Mouse (Mus musculus) testis, postnatal 14 days (tissue): ENCODE data around the gene Il16.
A peak's percentile ranks its signal among the peaks of the same experiment; 100 is the strongest.

Experiments
- DNase-seq: peaks from one replicate; pipeline ENCODE4 v3.0.0; 2021; ENCODE audit warnings: low spot score

The Il16 gene

DNA sequence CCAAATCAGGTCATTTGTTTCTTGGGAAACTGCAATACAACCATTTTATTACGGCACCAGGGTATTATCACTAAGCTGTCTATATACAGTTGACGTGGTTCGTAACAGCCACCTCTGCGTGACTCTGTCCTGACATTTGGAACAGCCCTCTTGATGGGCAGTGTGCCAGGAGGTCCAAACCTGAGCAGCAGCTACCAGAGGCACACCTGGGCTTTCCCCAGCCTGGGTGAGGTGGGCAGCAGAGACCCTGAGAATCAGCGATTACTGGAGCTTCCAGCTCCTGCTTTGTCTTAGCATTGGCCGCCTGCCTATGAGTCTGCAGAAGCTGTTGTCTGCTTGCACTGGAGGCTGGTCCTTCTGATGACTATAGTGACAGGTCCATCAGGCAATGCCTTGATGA, 101.9 kb downstream of the Il16 start:
- DNase-seq: no peak

DNA sequence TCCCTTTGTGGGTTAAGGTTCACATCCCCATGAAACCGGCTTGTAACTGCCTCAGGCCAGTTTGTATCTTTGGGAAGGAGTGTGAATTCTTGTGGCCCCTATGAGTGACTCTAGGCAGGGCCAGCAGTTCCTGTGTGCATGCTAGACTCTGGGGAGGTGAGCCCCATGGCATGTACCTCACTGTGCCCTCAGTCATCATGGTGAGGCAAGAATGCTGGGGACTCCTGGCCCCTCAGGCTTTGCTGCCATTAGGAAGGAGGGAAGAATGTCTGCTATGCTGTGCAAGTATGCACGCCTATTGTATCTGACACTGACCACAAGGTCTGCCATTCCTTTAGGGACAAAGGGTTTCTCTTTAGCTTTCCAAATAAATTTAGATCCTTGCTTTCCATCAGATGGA, 104.4 kb downstream of the Il16 start:
- no peak for DNase-seq

DNA sequence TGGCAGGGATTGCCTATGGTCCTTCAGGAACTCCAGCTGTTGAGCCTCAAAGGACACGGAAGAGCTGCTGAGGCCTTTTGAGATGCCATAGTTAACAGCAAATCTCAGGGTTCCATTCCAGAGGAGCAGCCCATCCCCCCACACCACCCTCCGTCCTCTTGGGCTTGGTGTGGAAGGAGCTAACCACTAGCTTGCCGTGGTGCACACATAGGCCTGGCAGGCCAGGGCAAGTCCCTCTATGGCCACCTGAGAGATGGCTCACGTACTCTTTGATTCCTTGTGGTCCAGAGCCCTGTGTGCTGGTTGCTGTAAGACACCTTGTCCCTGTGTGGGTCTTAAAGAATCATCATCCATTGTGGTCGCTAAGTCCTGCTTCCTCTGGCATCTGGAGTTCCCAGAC, 104.9 kb downstream of the Il16 start:
- DNase-seq: no peak

DNA sequence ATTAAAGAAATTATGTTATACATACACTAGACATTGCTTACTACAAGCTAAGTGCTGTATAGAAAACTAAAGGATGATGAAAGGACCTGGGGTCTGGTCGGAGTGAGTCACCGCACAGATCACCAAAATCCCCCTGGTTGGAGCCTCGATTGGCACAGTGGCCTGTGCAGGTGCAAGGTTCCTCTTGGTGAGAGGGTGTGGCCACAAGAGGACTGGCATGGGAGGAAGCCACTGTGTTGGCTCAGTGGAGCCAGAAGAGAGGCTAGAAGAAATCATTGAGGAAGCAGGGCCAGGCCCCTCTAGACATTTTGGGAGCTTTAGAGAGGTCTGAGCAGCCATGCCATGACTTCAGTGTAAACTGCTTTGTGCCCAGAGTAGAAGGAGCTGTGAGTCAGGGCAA, 106.4 kb downstream of the Il16 start:
- no peak for DNase-seq

DNA sequence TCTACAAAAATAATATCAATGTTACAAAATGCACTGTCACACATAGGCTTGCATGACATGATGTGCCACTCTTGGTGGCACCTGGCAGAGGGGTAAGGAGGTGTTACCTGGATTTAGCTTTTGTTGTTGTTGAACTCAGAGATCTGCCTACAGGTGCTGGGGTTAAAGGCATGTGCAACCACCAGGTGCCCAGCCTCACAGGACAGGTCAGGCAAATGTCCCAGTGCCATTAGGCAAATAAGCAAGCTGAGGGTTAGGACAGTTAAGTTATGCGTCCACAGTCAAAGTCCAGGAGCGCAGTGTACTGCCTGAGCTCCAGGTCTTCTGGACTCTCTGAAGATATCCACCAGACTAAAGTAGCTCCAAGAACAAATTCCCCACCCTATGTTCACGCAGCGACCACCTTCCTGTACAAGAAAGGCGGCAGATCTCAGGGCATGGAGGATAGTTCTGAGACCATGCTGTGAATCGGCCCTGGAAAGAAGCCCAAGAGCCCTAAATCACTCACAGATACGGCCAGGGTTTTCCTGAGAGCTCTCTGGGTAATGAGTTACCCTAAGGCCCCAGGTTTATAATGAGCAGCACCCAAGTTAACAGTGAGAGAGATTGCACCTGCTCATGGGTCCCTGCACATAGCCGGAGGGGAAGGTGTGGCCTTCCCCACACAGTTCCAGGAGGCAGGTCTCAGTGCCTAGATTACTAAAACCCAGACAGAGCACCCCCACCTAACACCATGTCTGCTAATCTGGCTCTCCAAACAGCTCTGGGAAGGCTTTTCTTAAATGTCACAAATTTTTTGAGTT, 107.5 kb downstream of the Il16 start:
- DNase-seq: no peak

DNA sequence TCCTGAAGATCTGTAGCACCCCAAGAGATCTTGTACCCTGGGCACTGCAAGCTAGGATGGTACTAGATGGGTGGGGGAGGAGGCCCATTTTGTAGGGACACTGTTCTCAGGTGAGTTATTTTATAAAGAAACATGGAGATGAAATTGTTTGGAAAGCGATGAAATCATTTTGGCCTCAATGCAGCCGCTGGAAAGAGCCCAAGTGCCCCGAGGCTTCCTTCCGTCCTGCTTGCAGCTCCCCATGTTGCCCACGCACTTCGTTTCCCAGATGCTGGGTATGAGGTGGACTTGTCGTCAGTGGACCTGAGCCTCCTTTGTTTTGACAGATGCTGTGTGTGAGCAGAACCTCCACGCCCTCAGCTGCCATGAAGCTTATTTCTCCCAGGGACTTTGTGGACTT, 109.1 kb downstream of the Il16 start:
- DNase-seq: no peak

DNA sequence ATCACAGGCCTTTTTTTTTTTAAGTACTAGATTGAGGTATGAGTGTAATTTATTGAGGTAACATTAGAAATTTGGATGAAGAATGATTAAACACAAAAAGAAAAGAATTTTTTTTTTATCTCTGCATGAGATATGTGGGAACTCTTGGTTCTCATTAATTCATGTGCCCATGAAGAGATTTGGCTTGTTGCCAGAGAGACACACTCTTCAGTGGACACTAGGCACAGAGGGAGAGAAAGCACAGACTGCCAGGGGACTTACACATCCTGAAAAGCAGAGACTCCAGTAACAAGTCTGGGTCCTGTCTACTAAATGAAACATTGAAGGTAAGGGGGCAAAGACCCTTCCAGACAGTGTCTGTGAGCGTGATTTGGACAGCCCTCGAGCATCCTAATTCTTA, 109.8 kb downstream of the Il16 start:
- no peak for DNase-seq

DNA sequence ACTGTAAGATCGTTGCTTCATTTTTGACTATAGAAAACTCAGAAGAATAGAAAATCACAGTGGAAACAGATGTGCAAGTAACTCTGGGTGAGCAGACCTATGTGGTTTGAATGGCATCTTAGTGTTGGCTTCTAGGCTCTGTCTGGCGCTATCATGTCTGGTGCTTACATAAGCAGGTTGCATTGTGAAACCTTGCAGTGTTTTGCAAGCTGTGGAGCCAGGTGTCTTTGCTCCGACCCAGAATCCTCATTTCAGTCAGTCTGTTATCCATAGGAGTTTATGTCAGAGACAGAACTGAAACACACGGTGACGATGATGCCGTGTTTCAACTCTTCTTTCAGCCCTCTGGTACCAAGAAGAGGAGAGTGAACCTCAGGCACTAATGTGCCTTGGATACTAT, 111.7 kb downstream of the Il16 start:
- DNase-seq: no peak

DNA sequence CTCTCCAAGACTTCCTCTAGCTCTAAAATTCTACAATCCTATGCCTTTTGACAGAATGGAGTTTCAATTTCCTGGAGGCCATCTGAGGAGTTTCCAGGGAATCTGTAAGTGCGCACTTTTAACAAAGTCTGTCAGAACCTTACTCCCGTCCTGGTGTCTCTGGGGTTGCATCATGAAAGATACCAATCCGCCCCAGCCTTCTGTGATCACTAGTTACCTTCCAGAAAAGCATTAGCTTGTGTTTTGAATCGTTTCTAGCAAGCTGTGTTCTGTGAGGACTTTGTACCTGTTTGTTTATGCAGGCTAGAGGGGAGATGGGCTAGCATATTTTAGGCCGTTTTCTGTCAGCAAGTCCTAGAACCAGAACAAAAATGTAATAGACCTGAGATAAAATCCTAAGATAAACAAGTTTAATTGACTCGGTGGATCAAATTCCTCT, 112.8 kb downstream of the Il16 start:
- DNase-seq: no peak

DNA sequence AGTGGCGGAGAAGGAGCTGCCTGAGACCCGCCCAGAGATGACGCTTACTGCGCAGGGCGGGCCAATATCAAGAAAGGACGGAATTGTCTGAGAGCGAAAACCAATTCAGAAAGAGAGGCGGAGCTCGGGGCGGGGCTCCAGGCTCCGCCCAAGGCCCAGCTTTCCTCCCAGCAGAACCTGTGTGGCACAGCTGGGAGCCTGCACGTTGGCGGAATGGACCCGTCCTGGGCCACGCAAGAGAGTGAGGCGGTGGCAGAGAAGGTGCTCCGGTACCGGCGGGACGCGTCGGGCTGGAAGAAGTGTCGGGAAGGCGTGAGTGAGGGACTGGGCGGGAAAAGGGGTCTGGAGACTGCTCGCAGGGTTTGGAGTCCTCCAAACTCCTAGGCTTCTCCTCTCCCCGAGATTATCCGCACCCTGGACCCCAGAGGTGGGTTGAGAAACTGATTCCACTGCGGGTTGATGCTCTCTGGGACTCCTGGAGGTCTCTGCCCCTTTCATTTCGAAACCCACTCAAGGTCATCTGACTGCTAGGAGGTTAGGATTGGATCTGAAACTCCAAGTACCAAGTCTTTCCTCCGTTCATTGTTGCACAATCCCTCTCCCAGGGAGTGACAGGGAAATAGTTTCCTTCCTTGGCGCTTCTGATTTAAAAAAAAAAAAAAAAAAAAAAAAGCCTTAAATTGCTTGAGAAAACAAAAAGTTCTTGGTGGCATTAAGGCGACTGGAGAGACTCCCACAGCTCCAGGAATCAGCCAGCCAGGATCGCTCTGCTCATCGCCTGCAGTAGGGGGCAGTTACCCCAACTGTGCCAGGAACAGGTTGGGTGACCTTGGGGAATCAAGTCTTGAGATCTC, 113.5 kb downstream of the Il16 start, which contains the start of gene Stard5:
Gene Stard5, plus strand, starts transcription at position 132 of the 854 bp plus-strand sequence.
- peak; percentile 86 for DNase-seq

DNA sequence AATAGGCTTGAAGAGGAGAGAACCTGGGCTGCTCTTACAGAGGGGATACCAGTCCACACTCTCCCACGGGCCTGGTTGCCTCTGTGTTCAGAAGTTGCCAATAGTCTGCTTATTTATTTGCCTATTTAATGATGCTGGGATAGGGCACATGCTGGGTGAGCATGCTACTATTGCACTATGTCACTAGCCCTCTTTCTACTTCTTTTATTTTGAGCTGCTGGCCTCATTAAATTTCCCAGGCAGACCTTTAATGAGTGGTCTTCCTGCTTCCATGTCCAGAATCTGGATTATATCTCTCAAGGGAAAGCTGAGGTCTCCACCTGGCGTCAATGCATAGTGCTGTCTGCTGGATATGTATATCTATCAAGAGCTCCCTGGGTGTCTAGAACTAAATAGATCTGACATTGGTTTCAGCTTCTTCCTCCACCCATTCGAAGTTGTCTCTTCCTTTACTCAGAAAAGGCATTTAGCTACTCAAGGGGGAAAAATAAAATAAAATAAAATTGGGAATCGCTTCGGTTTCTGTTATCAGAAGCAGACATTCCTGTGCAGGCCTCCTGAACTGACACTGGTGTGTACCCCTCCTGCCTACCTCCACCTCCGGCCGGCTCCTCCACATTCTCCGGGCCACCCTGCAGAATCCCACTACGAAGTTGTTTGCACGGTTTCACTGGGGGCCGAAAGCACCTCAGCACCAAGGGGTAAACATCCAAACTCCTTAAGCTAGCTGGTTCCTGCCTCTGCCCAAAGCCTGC, 114.3 kb downstream of the Il16 start:
- no peak for DNase-seq

DNA sequence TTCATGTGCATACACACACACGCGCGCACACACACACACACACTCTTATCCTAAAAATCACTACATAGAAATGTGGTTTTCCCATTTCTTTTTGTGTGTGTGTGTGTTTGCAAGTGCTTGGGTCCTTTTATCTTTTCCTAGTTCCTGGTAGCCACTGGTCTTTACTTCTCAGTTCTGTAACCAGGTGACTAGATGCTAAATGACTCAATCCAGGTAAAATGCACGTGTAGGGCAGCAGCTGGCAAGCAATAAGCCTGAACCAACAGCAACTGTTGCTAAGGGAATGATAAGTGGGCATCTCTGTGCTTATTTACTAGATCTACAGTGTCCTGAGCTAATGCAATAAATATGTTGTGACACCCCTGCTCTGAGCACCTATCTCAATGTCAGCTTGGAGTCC, 118.2 kb downstream of the Il16 start:
- DNase-seq: no peak

DNA sequence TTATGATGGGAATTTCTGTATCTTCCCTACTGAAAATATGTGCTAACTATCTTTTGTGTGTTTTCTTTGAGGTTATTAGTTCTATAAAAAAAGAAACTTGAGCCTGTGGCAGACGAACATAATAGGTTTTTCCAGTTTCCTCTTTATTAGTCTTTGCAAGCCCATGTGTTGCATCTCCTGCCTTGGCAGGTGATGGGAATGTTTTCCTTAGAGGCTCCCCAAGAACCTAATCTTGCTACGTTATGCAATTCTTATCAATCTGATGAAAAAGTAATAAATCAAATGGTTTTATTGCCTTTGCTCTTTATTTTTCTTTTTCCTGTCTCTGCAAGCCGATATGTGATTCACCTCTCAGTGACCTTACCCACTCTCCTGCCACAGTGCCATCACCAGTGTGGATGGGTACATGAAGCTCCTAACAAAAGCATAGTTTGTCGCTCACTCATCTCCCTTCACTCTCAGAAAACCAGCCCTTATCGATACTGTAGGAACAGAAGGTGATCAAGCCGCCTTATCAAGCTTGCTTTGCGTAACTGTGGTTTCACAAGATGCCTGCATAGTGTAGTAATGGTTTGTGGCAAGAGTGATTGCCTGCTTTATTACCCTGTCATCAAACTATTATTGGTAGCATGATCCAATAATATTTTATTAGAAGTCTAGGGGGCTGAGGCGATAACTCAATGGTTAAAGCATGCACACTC, 118.8 kb downstream of the Il16 start:
- DNase-seq: no peak

DNA sequence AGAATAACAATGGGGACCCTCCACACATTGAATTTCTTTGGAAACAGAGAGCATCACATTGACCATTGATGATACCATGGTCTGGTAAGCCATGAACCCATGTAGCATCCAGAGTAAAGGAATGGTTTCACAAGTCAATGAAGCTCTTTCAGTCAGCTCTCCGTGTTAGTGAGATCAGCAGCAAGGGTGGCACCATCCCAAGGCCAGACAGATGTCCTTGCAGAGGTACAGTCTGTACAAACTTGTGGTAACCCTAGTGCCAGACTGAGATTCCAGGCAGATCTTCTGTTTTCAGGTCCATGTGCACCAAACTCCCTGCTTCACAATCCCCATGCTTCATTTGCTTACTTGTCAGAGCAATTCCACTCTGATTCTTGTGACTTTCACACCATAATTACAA, 121.5 kb downstream of the Il16 start:
- peak; percentile 39 for DNase-seq

DNA sequence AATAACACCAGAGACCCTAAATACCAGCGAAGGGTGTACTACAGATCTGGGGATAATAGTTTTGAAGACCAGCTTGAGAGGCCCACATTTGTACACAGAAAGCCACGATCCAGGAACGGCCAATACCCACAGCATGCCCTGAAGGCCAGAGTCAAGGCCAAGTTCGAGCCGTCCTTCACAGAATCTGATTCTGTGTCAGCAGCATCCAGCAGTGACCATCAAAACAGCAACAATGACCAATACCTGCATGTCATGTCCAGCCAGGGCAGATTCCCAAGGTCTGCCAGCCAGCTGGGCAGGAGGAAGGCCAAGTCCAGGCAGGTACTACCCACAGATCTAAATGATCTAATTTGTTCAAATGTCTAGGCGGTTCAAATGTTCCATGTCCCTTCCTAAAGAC, 122.9 kb downstream of the Il16 start:
- DNase-seq: peak; percentile 22

DNA sequence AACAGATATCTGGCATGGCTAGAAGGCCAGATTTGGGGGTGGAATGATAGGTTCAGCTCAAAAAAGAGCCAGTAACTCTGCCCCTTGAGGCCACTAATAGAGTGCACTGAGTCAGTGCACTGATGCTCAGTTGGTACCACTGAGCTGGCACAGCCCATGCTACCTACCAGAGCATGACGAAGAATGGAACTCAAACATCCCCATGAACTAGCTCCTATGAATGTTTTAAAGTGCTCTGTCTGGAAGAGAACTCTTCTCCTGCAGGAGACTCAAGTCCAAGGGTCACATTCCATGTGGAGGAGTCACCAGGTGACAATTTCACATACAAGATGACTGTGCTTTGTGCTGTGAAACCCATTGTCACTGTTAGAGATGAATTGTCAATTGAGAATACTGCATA, 126.8 kb downstream of the Il16 start:
- DNase-seq: no peak

DNA sequence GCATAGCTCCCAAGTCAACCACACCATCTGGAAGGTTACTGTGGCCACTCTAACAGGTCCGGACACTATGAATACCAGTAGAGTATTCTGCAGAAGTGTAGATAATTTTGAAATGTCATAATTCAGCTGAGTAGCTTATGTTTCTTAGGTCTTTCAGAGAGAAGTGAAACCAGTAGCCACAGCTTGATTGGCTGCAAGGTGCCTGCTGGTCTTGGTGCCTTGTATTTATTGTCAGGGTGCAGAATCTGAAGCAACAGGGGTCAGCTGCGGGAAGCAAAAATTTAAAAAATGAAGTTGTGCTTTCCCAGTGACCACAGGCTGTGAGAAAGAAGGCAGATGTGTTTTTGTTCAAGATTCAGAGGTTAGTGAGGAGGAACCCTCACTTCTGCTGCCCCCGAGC, 129.3 kb downstream of the Il16 start:
- DNase-seq: no peak

DNA sequence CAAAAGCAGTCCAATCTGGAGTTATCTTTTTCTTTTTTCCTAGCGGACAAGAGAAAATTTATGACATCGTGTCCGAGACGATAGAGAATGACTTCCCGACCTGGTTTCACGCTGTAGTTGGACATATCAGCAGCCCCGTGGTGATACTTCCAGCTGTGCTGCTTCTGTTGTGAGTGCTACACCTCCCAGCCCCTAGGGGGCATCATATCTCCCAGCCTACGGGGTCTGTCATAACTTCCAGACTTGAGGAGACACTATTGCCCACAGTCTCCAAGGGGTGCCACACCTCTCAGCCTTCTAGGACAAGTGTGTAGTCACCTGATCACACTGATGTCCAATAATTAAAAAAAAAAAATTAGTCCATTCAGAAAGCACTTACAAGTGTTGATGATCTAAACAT, 129.7 kb downstream of the Il16 start:
- no peak for DNase-seq

DNA sequence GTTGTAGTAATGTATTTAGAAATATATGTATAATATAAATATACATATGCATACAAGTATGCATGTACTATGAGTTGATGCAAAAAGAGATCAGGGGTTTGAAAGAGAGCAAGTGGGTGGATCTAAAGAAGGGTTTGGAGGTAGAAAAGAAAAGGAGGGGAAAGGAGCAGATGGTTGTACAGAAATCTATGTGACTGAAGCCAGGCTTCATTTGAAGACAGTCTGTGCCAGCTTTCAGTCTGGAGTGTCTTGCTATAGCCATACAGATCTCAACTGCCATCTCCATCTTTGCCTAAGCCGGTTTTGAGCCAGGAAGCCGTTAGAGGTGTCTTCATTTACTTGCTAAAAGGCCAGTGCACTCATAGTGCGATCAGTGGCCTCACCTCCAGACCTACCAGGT, 130.3 kb downstream of the Il16 start:
- no peak for DNase-seq

DNA sequence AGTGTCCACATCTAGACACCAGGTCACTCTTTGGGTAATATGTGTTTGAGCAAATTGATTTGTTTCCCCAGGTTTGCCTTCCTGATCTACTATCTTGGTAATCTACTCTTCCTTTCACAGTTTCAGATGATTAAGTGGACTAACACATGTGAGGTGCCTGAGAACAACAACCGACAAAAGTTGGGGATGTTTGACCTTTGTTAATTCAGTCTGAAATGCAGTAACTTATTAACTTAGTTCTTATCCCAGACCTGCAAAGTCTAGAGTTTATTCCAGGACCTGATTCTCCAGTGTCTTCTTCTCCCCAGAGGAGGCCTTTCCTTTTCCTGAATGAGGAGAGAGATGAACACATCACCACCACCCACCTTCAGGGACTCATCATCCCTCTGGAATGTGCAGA, 133.6 kb downstream of the Il16 start:
- DNase-seq: no peak

DNA sequence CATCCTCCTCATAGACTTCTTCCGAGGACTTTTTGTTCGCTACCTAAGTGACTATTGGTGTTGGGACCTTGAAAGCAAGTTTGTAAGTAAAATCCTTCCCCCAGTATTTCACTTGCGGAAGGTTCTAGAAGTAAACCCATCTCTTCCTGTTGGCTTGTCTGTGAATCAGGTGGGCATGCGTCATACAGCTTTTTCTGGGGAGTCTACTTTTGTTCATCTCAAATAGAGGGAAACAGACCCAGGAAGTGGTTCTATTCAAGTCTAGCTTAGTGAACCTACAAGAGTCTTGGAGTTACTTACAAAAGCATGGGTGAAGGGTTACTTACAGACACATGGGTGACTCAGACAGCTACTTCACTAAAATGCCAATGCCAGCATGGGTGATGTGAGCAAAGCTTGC, 135.6 kb downstream of the Il16 start:
- DNase-seq: no peak

DNA sequence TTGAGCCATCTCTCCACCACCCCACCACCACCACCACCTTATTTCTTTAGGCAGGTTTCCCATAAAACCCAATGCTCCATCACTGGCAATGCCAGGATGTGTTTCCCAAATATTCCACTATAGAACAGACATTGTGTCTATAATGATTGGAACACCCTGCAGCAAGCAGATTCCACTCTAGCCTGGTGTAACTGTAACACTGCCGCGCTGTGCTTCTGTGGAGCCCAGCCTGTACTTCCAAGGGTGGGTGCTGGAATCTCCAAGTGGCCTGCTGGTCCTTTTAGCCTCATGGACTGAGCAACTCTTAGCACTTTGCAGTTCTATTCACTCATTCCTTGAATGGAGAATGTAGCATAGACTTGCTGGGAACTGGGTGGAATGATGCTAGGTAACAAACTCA, 138.7 kb downstream of the Il16 start:
- no peak for DNase-seq
